Mouse (Mus musculus) E14TG2a.4 (cell line): Measurements from ENCODE around the gene Dus2.

Experiments used
- H3K27me3 ChIP-seq: 2 replicates; pipeline ENCODE4 v1.6.1; 2014; ENCODE audit warnings: low read length, control low read depth; ENCODE audit not compliant: insufficient read depth
- H3K36me3 ChIP-seq: 2 replicates; pipeline ENCODE4 v1.6.1; 2014; ENCODE audit warnings: low read length, control low read depth; ENCODE audit not compliant: insufficient read depth
- H3K4me1 ChIP-seq: replicated peaks from 2 replicates; pipeline ENCODE4 v1.6.1; 2014; ENCODE audit warnings: low read depth, low read length, control low read depth
- H3K4me3 ChIP-seq: replicated peaks from 2 replicates; pipeline ENCODE4 v1.5.1; 2014; ENCODE audit warnings: mild to moderate bottlenecking, low read length
- H3K9me3 ChIP-seq: 2 replicates; pipeline ENCODE4 v1.6.1; 2014; ENCODE audit warnings: low read length, control low read depth
- CTCF ChIP-seq: conservative IDR thresholded peaks from 2 replicates; pipeline ENCODE4 v1.5.1; 2014; ENCODE audit warnings: low read length
- NANOG ChIP-seq: IDR thresholded peaks from 2 replicates; pipeline ENCODE4 v1.6.1; 2014; ENCODE audit warnings: borderline replicate concordance, low read length, mixed read lengths
- POU5F1 ChIP-seq: IDR thresholded peaks from 2 replicates; pipeline ENCODE4 v1.6.1; 2014; ENCODE audit warnings: low read length, borderline replicate concordance

The Dus2 gene

GRCm38 (mm10) chr8:105959350-105959749 is 31.8 kb upstream of the Dus2 start:
- no peak for TF ChIP-seq POU5F1
- TF ChIP-seq NANOG, result no peak
- TF ChIP-seq CTCF, result no peak
- H3K9me3 ChIP-seq, result no peaks in the 10 kb centered on the region
- H3K4me3 ChIP-seq, result no peak overlapping the region
- H3K4me1 ChIP-seq, result peaks cover 68% of the 10 kb centered on the region
- peaks cover 67% of the 10 kb centered on the region for H3K36me3 ChIP-seq
- no peaks in the 10 kb centered on the region for H3K27me3 ChIP-seq

GRCm38 (mm10) chr8:105961101-105961500 is 30.0 kb upstream of the Dus2 start:
- Histone ChIP-seq H3K4me1 (peaks cover 69% of the 10 kb centered on the region), H3K27me3 (peaks cover 4% of the 10 kb centered on the region; the same call in 1 of the 2 replicates), H3K36me3 (peaks cover 50% of the 10 kb centered on the region), H3K9me3 (no peaks in the 10 kb centered on the region), H3K4me3 (peak overlapping the region; percentile 69)
- TF ChIP-seq NANOG, result no peak
- no peak for TF ChIP-seq POU5F1
- TF ChIP-seq CTCF, result no peak

GRCm38 (mm10) chr8:105961536-105961935 is 29.6 kb upstream of the Dus2 start:
- H3K27me3 ChIP-seq, result peaks cover 4% of the 10 kb centered on the region; the same call in 1 of the 2 replicates
- no peak for TF ChIP-seq NANOG
- TF ChIP-seq POU5F1, result no peak
- TF ChIP-seq CTCF, result no peak
- H3K4me1 ChIP-seq, result peaks cover 73% of the 10 kb centered on the region
- H3K4me3 ChIP-seq, result peak overlapping the region; percentile 69
- no peaks in the 10 kb centered on the region for H3K9me3 ChIP-seq
- H3K36me3 ChIP-seq, result peaks cover 46% of the 10 kb centered on the region

- peaks cover 16% of the 10 kb centered on the region for H3K36me3 ChIP-seq
- TF ChIP-seq POU5F1 (no peak), NANOG (no peak), CTCF (no peak)
- peaks cover 89% of the 10 kb centered on the region for H3K4me1 ChIP-seq
- no peaks in the 10 kb centered on the region for H3K9me3 ChIP-seq
- peaks cover 6% of the 10 kb centered on the region; the same call in 1 of the 2 replicates for H3K27me3 ChIP-seq
- peak overlapping the region; percentile 94 for H3K4me3 ChIP-seq
Measured at GRCm38 (mm10) chr8:105964506-105965265, 26.5 kb upstream of the Dus2 start.

GRCm38 (mm10) chr8:105965266-105965904 is 25.8 kb upstream of the Dus2 start:
- TF ChIP-seq POU5F1 (no peak), CTCF (no peak), NANOG (no peak)
- peak overlapping the region; percentile 94 for H3K4me3 ChIP-seq
- H3K9me3 ChIP-seq, result no peaks in the 10 kb centered on the region
- H3K36me3 ChIP-seq, result peaks cover 9% of the 10 kb centered on the region
- H3K4me1 ChIP-seq, result peaks cover 87% of the 10 kb centered on the region
- peaks cover 6% of the 10 kb centered on the region; the same call in 1 of the 2 replicates for H3K27me3 ChIP-seq

- Histone ChIP-seq H3K9me3 (no peaks in the 10 kb centered on the region), H3K27me3 (peaks cover 6% of the 10 kb centered on the region; the same call in 1 of the 2 replicates), H3K36me3 (peaks cover 7% of the 10 kb centered on the region; the same call in 1 of the 2 replicates), H3K4me3 (peak within 1 kb of the TSS; percentile 94), H3K4me1 (peaks cover 85% of the 10 kb centered on the region)
- TF ChIP-seq NANOG, result no peak
- TF ChIP-seq CTCF, result no peak
- no peak for TF ChIP-seq POU5F1
Measured at GRCm38 (mm10) chr8:105965905-105966341, 25.2 kb upstream of the Dus2 start, which contains the start of gene Slc12a4. Gene Slc12a4, minus strand, starts transcription at chr8:105966097.

- H3K4me3 ChIP-seq, result peak overlapping the region; percentile 94
- peaks cover 6% of the 10 kb centered on the region; the same call in 1 of the 2 replicates for H3K27me3 ChIP-seq
- H3K36me3 ChIP-seq, result peaks cover 7% of the 10 kb centered on the region; the same call in 1 of the 2 replicates
- no peaks in the 10 kb centered on the region for H3K9me3 ChIP-seq
- H3K4me1 ChIP-seq, result peaks cover 84% of the 10 kb centered on the region
- TF ChIP-seq POU5F1, result no peak
- peak; percentile 69; the same call in 1 of the 2 replicates for TF ChIP-seq NANOG
- TF ChIP-seq CTCF, result no peak
Measured at GRCm38 (mm10) chr8:105966692-105967311, 24.3 kb upstream of the Dus2 start.

- H3K4me1 ChIP-seq, result peaks cover 82% of the 10 kb centered on the region
- no peak overlapping the region for H3K4me3 ChIP-seq
- no peaks in the 10 kb centered on the region for H3K9me3 ChIP-seq
- H3K27me3 ChIP-seq, result peaks cover 6% of the 10 kb centered on the region; the same call in 1 of the 2 replicates
- no peak for TF ChIP-seq POU5F1
- no peak for TF ChIP-seq NANOG
- no peak for TF ChIP-seq CTCF
- H3K36me3 ChIP-seq, result no peaks in the 10 kb centered on the region
Measured at GRCm38 (mm10) chr8:105969367-105969766, 21.8 kb upstream of the Dus2 start.
